Mouse (Mus musculus) hindbrain, embryonic 11.5 days (tissue): ENCODE data around the gene Obp2a. TPM values are rescaled to one million over a fixed set of nuclear protein-coding genes. Genes with fewer than 3 reads are reported as not detected.
A peak's percentile ranks its signal among the peaks of the same experiment; 100 is the strongest.

Experiments used
- ATAC-seq: fragments of 200-750 bp; cut with Nextera tagmentation; 2 replicates; pipeline ENCODE4 v1.8.0; 2017; ENCODE audit warnings: mild to moderate bottlenecking, moderate TSS enrichment, moderate library complexity; ENCODE audit not compliant: low FRiP score
- DNase-seq: peaks from one replicate; pipeline ENCODE4 v3.0.0-alpha.2; 2015; ENCODE audit warnings: low spot score
- H3K27ac ChIP-seq: fragments of 300-500 bp; sonication (generic); 2 replicates; pipeline ENCODE4 v1.5.1; 2014; ENCODE audit warnings: mild to moderate bottlenecking, low read depth, low read length
- H3K27me3 ChIP-seq: fragments of 300-500 bp; sonication (generic); 2 replicates; pipeline ENCODE4 v1.6.1; 2014; ENCODE audit warnings: mild to moderate bottlenecking, low read length, moderate library complexity, mixed read lengths; ENCODE audit not compliant: control insufficient read depth, insufficient read depth
- H3K36me3 ChIP-seq: fragments of 300-500 bp; sonication (generic); 2 replicates; pipeline ENCODE4 v1.6.1; 2014; ENCODE audit warnings: mild to moderate bottlenecking, low read length, moderate library complexity, mixed read lengths; ENCODE audit not compliant: control insufficient read depth, insufficient read depth
- H3K4me1 ChIP-seq: fragments of 300-500 bp; sonication (generic); replicated peaks from 2 replicates; pipeline ENCODE4 v1.6.1; 2014; ENCODE audit warnings: low read length, mixed read lengths; ENCODE audit not compliant: control insufficient read depth, insufficient read depth
- H3K4me2 ChIP-seq: fragments of 300-500 bp; sonication (generic); replicated peaks from 2 replicates; pipeline ENCODE4 v1.6.1; 2014; ENCODE audit warnings: mild to moderate bottlenecking, low read depth, low read length
- H3K4me3 ChIP-seq: fragments of 300-500 bp; sonication (generic); 2 replicates; pipeline ENCODE4 v1.5.1; 2014; ENCODE audit warnings: low read depth, low read length
- H3K9ac ChIP-seq: fragments of 300-500 bp; sonication (generic); 2 replicates; pipeline ENCODE4 v1.6.1; 2014; ENCODE audit warnings: low read depth, low read length
- H3K9me3 ChIP-seq: fragments of 300-500 bp; sonication (generic); 2 replicates; pipeline ENCODE4 v1.6.1; 2016; ENCODE audit warnings: low read length; ENCODE audit not compliant: control insufficient read depth
- WGBS: fragments of 180-500 bp; shearing (Covaris S2); extraction: QIAGEN DNeasy Blood & Tissue Kit; methylation state at CpG from one replicate; pipeline ENCODE4 v1.1.7; 2014; 5-methylcytosine and 5-hydroxymethylcytosine counted together
- polyA plus RNA-seq: library from polyadenylated mRNA; unstranded; fragments of >200 nt; fragmentation: Nextera tagmentation; extraction: Ambion mirVana; gene quantifications from 2 replicates; pipeline ENCODE4 v1.2.1, GENCODE M21; 2014

Gene Obp2a
- polyA plus RNA-seq, 1 experiment from 2014 or later = not detected

- no peaks in the 10 kb centered on the region for H3K27me3 ChIP-seq
- H3K27ac ChIP-seq = no peak overlapping the region
- H3K36me3 ChIP-seq = no peaks in the 10 kb centered on the region
- H3K4me1 ChIP-seq = no peaks in the 10 kb centered on the region
- H3K4me3 ChIP-seq = no peak overlapping the region
- 78% methylated on average over 5 of the region's 5 CpGs for whole genome bisulfite sequencing
- DNase-seq (no peak), ATAC-seq (no peak)
- H3K9ac ChIP-seq = no peak overlapping the region
- H3K4me2 ChIP-seq = no peak overlapping the region
- H3K9me3 ChIP-seq = no peaks in the 10 kb centered on the region
These were observed 35.7 kb upstream of the Obp2a start for GRCm38 (mm10) chr2:25664125-25664524.

- no peak overlapping the region for H3K4me2 ChIP-seq
- H3K36me3 ChIP-seq = no peaks in the 10 kb centered on the region
- ATAC-seq = no peak
- no peaks in the 10 kb centered on the region for H3K4me1 ChIP-seq
- H3K9me3 ChIP-seq = no peaks in the 10 kb centered on the region
- no peak overlapping the region for H3K9ac ChIP-seq
- no peak overlapping the region for H3K4me3 ChIP-seq
- 71% methylated on average over 1 of the region's 1 CpGs for WGBS
- DNase-seq = no peak
- no peak overlapping the region for H3K27ac ChIP-seq
- no peaks in the 10 kb centered on the region for H3K27me3 ChIP-seq
These were observed 33.3 kb upstream of the Obp2a start for GRCm38 (mm10) chr2:25666516-25666915.

- no peak for ATAC-seq
- 89% methylated on average over 3 of the region's 3 CpGs for WGBS
- no peaks in the 10 kb centered on the region for H3K9me3 ChIP-seq
- no peak for DNase-seq
- H3K9ac ChIP-seq = no peak within 1 kb of the TSS
- H3K4me3 ChIP-seq = no peak within 1 kb of the TSS
- no peaks in the 10 kb centered on the region for H3K27me3 ChIP-seq
- H3K36me3 ChIP-seq = no peaks in the 10 kb centered on the region
- no peak within 1 kb of the TSS for H3K4me2 ChIP-seq
- H3K27ac ChIP-seq = no peak within 1 kb of the TSS
- no peaks in the 10 kb centered on the region for H3K4me1 ChIP-seq
These were observed 23.4 kb upstream of the Obp2a start, which contains the start of gene Lcn6 for GRCm38 (mm10) chr2:25676486-25676885. Gene Lcn6 (plus strand): TSS chr2:25676786.

- Histone ChIP-seq H3K27me3 (no peaks in the 10 kb centered on the region), H3K4me1 (no peaks in the 10 kb centered on the region), H3K4me2 (no peak overlapping the region), H3K27ac (no peak overlapping the region), H3K9ac (no peak overlapping the region), H3K9me3 (no peaks in the 10 kb centered on the region), H3K36me3 (no peaks in the 10 kb centered on the region), H3K4me3 (no peak overlapping the region)
- ATAC-seq (no peak), DNase-seq (no peak)
- 91% methylated on average over 6 of the region's 6 CpGs for WGBS
These were observed 20.3 kb upstream of the Obp2a start for GRCm38 (mm10) chr2:25679559-25679958.

GRCm38 (mm10) chr2:25682426-25682825, 17.4 kb upstream of the Obp2a start, which contains the start of gene Lcn10:
Gene Lcn10 (plus strand): TSS chr2:25682726.
- ATAC-seq = no peak

GRCm38 (mm10) chr2:25686941-25687340, 12.9 kb upstream of the Obp2a start:
- Histone ChIP-seq H3K9ac (no peak overlapping the region), H3K27me3 (no peaks in the 10 kb centered on the region), H3K36me3 (no peaks in the 10 kb centered on the region), H3K9me3 (no peaks in the 10 kb centered on the region), H3K4me3 (no peak overlapping the region), H3K4me2 (no peak overlapping the region), H3K27ac (no peak overlapping the region), H3K4me1 (no peaks in the 10 kb centered on the region)
- WGBS = 67% methylated on average over 4 of the region's 4 CpGs
- DNase-seq (no peak), ATAC-seq (no peak)

More at GRCm38 (mm10) chr2:25682426-25682825, 17.4 kb upstream of the Obp2a start, which contains the start of gene Lcn10:
- Histone ChIP-seq H3K4me2 (no peak within 1 kb of the TSS), H3K4me1 (no peaks in the 10 kb centered on the region), H3K9me3 (no peaks in the 10 kb centered on the region), H3K27ac (no peak within 1 kb of the TSS), H3K9ac (no peak within 1 kb of the TSS), H3K27me3 (no peaks in the 10 kb centered on the region), H3K4me3 (no peak within 1 kb of the TSS), H3K36me3 (no peaks in the 10 kb centered on the region)
- no peak for DNase-seq
- WGBS = 78% methylated on average over 2 of the region's 2 CpGs

GRCm38 (mm10) chr2:25694605-25695004, 5.2 kb upstream of the Obp2a start:
- Histone ChIP-seq H3K27ac (no peak overlapping the region), H3K9me3 (no peaks in the 10 kb centered on the region), H3K4me1 (no peaks in the 10 kb centered on the region), H3K4me2 (no peak overlapping the region), H3K36me3 (no peaks in the 10 kb centered on the region), H3K27me3 (no peaks in the 10 kb centered on the region), H3K4me3 (no peak overlapping the region), H3K9ac (no peak overlapping the region)
- DNase-seq (peak; percentile 83), ATAC-seq (no peak)

GRCm38 (mm10) chr2:25696951-25697350, 2.9 kb upstream of the Obp2a start:
- no peak for ATAC-seq
- H3K27me3 ChIP-seq = no peaks in the 10 kb centered on the region
- H3K4me2 ChIP-seq = no peak overlapping the region
- H3K27ac ChIP-seq = no peak overlapping the region
- WGBS = 71% methylated on average over 4 of the region's 4 CpGs
- H3K9me3 ChIP-seq = no peaks in the 10 kb centered on the region
- H3K9ac ChIP-seq = no peak overlapping the region
- H3K4me1 ChIP-seq = no peaks in the 10 kb centered on the region
- H3K36me3 ChIP-seq = no peaks in the 10 kb centered on the region
- H3K4me3 ChIP-seq = no peak overlapping the region
- no peak for DNase-seq

GRCm38 (mm10) chr2:25698696-25699095, 1.1 kb upstream of the Obp2a start:
- Histone ChIP-seq H3K4me1 (no peaks in the 10 kb centered on the region), H3K4me2 (no peak overlapping the region), H3K4me3 (no peak overlapping the region), H3K9me3 (no peaks in the 10 kb centered on the region), H3K36me3 (no peaks in the 10 kb centered on the region), H3K27me3 (no peaks in the 10 kb centered on the region), H3K9ac (no peak overlapping the region), H3K27ac (no peak overlapping the region)
- no peak for DNase-seq
- no peak for ATAC-seq
- 78% methylated on average over 2 of the region's 2 CpGs for WGBS
